Mouse (Mus musculus): ENCODE measurements at regions not wholly inside any gene's neighbourhood (a gene's known extent, or its start where the extent isn't known, plus 50 kb on each side); places are given as distances from the start of the nearest gene placed in this dataset.
A peak's percentile ranks its signal among the peaks of the same experiment; 100 is the strongest.

DNA sequence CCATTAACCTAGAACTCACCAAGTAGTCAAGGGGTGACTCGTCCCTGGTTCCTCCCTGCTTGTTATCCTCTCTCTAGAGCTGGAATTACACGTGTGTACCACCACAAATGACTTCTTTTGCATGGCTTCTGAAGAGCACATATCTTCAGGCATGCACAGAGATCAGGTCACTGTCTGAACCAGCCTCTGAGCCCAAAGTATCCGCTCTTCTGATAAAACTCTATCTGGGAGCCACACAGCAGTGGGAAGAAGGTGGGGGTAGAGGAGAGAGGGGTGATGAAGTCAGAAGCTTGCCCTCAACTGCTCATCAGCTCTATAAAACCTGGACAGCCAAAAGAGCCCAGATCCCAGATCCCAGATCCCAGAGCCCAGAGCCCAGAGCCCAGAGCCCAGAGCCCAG is 301.9 kb upstream of the 1700056E22Rik start:
- H3K9ac ChIP-seq (replicated peaks; ENCODE audit: low read length): no peak overlapping the region
- no peaks in the 10 kb centered on the region for H3K27me3 ChIP-seq (ENCODE audit: insufficient read depth, low read length)
- H3K36me3 ChIP-seq (ENCODE audit: insufficient read depth, low read length): no peaks in the 10 kb centered on the region
- no peaks in the 10 kb centered on the region for H3K9me3 ChIP-seq (ENCODE audit: low read length)
- 72% methylated on average over 3 of the region's 3 CpGs for WGBS
- no peak for ATAC-seq (ENCODE audit: low FRiP score, low TSS enrichment)
- H3K4me3 ChIP-seq (ENCODE audit: low read length): no peak overlapping the region
- H3K27ac ChIP-seq (ENCODE audit: low read length): no peak overlapping the region
- H3K4me1 ChIP-seq (ENCODE audit: insufficient read depth, low read length): no peaks in the 10 kb centered on the region
- no peak overlapping the region for H3K4me2 ChIP-seq (replicated peaks; ENCODE audit: low read depth, low read length)

DNA sequence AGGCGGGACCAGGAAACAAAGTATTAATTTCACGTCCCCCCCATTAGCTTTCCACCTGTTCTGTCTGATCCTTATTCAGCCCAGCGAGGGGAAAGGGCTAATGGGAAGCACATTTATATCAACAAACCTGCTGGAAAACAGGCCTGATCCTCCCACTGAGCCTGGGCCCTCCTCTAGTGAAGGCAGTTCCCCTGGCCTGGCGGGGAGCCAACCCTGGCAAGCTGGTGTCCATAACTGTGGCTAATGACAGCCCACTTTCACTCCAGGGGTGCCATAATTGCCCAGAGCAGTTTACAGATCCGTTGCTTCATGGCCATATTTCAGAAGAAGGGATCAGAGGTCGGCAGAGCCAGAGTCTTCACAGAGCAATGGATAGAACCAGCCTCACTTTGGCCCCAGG is 301.2 kb upstream of the 1700056E22Rik start:
- WGBS: 26% methylated on average over 6 of the region's 6 CpGs
- 0 out of 2 replicates have a peak, but pooled peaks have one; percentile 35 for ATAC-seq (ENCODE audit: low FRiP score, low TSS enrichment)

DNA sequence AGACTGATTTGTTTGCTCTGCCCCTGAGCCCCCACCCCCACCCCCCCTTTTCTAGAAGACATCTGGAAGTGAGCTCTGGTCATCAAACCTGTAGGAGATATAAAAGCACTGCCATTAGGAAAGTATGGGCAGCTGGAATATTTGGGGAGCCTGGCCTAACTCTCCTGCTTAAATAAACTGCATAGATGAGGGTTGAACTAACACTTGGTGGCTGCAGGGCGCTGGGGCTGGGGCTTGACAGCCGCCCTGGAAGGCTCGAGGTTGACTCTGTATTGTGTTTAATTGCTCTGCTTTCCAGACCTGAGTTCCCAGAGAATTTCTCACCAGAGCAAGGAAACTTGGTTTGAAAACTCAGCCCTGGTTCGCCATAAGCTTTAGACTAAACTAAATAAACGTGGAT is 300.7 kb upstream of the 1700056E22Rik start:
- H3K4me1 ChIP-seq (ENCODE audit: insufficient read depth, low read length): no peaks in the 10 kb centered on the region
- WGBS: 28% methylated on average over 5 of the region's 5 CpGs
- H3K9ac ChIP-seq (replicated peaks; ENCODE audit: low read length): no peak overlapping the region
- no peak overlapping the region for H3K4me3 ChIP-seq (ENCODE audit: low read length)
- H3K27me3 ChIP-seq (ENCODE audit: insufficient read depth, low read length): no peaks in the 10 kb centered on the region
- no peak overlapping the region for H3K4me2 ChIP-seq (replicated peaks; ENCODE audit: low read depth, low read length)
- H3K36me3 ChIP-seq (ENCODE audit: insufficient read depth, low read length): no peaks in the 10 kb centered on the region
- no peaks in the 10 kb centered on the region for H3K9me3 ChIP-seq (ENCODE audit: low read length)
- H3K27ac ChIP-seq (ENCODE audit: low read length): no peak overlapping the region
- no peak for ATAC-seq (ENCODE audit: low FRiP score, low TSS enrichment)

More for the DNA sequence above, 301.2 kb upstream of the 1700056E22Rik start:
- Histone ChIP-seq H3K27me3 (ENCODE audit: insufficient read depth, low read length) (no peaks in the 10 kb centered on the region), H3K9me3 (ENCODE audit: low read length) (no peaks in the 10 kb centered on the region), H3K27ac (ENCODE audit: low read length) (no peak overlapping the region), H3K4me2 (replicated peaks; ENCODE audit: low read depth, low read length) (no peak overlapping the region), H3K36me3 (ENCODE audit: insufficient read depth, low read length) (no peaks in the 10 kb centered on the region), H3K4me1 (ENCODE audit: insufficient read depth, low read length) (no peaks in the 10 kb centered on the region), H3K4me3 (ENCODE audit: low read length) (no peak overlapping the region), H3K9ac (replicated peaks; ENCODE audit: low read length) (no peak overlapping the region)

DNA sequence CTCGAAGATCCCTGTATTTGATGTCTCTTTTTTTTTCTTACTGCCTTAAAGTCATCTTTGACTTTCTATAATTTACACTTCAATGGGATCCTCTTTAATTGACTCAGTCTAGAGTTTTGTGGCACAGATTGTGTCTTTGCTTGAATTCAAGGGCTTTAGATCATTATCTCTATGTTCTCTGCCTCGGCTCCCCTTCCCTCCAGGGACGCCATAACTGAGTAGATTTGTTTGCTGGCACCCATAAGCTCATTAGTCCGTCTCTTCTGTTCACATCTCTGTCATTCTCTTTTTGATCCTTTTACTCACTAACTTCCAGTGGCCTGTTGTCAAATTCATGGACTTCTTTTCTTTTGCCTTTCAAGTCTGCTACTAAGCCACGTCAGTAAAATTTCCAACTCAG is 299.0 kb upstream of the 1700056E22Rik start:
- no peak overlapping the region for H3K9ac ChIP-seq (replicated peaks; ENCODE audit: low read length)
- no peak overlapping the region for H3K4me2 ChIP-seq (replicated peaks; ENCODE audit: low read depth, low read length)
- ATAC-seq (ENCODE audit: low FRiP score, low TSS enrichment): no peak
- no peaks in the 10 kb centered on the region for H3K4me1 ChIP-seq (ENCODE audit: insufficient read depth, low read length)
- no peaks in the 10 kb centered on the region for H3K9me3 ChIP-seq (ENCODE audit: low read length)
- H3K27ac ChIP-seq (ENCODE audit: low read length): no peak overlapping the region
- no peaks in the 10 kb centered on the region for H3K27me3 ChIP-seq (ENCODE audit: insufficient read depth, low read length)
- H3K36me3 ChIP-seq (ENCODE audit: insufficient read depth, low read length): no peaks in the 10 kb centered on the region
- WGBS: 83% methylated on average over 5 of the region's 5 CpGs
- H3K4me3 ChIP-seq (ENCODE audit: low read length): no peak overlapping the region

- Histone ChIP-seq H3K4me2 (replicated peaks; ENCODE audit: low read depth, low read length) (no peak overlapping the region), H3K9ac (replicated peaks; ENCODE audit: low read length) (no peak overlapping the region), H3K4me1 (ENCODE audit: insufficient read depth, low read length) (no peaks in the 10 kb centered on the region), H3K27me3 (ENCODE audit: insufficient read depth, low read length) (no peaks in the 10 kb centered on the region), H3K4me3 (ENCODE audit: low read length) (no peak overlapping the region), H3K36me3 (ENCODE audit: insufficient read depth, low read length) (no peaks in the 10 kb centered on the region), H3K9me3 (ENCODE audit: low read length) (no peaks in the 10 kb centered on the region), H3K27ac (ENCODE audit: low read length) (no peak overlapping the region)
- WGBS: 86% methylated on average over 11 of the region's 11 CpGs
- no peak for ATAC-seq (ENCODE audit: low FRiP score, low TSS enrichment)
Measured at GRCm38 (mm10) chr1:184330516-184331350, 296.6 kb upstream of the 1700056E22Rik start.

GRCm38 (mm10) chr1:184326191-184326590 is 292.1 kb upstream of the 1700056E22Rik start:
- H3K27ac ChIP-seq (ENCODE audit: low read length): no peak overlapping the region
- no peaks in the 10 kb centered on the region for H3K27me3 ChIP-seq (ENCODE audit: insufficient read depth, low read length)
- no peaks in the 10 kb centered on the region for H3K4me1 ChIP-seq (ENCODE audit: insufficient read depth, low read length)
- no peaks in the 10 kb centered on the region for H3K9me3 ChIP-seq (ENCODE audit: low read length)
- no peak for ATAC-seq (ENCODE audit: low FRiP score, low TSS enrichment)
- no peak overlapping the region for H3K9ac ChIP-seq (replicated peaks; ENCODE audit: low read length)
- H3K4me2 ChIP-seq (replicated peaks; ENCODE audit: low read depth, low read length): no peak overlapping the region
- WGBS: 87% methylated on average over 3 of the region's 3 CpGs
- H3K36me3 ChIP-seq (ENCODE audit: insufficient read depth, low read length): no peaks in the 10 kb centered on the region
- H3K4me3 ChIP-seq (ENCODE audit: low read length): no peak overlapping the region

DNA sequence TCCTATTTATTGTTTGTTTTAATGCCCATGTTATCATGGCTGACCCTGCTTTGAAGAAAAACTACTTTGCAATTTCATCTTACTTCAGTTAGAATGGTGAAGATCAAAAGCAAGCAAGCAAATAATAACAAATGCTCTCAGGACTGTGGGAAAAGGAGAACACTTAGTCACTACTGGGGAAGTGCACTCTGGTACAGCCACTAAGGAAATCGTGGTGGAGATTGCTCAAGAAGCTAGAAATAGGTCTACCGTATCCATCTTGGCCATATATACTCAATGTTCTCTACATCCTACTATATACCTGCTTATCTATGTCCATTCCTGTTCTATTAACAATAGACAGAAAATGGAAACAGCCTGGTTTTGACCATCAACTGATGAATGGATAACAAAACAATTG is 290.1 kb upstream of the 1700056E22Rik start:
- 89% methylated on average over 2 of the region's 2 CpGs for WGBS
- ATAC-seq (ENCODE audit: low FRiP score, low TSS enrichment): no peak
- H3K4me3 ChIP-seq (ENCODE audit: low read length): no peak overlapping the region
- no peaks in the 10 kb centered on the region for H3K4me1 ChIP-seq (ENCODE audit: insufficient read depth, low read length)
- no peaks in the 10 kb centered on the region for H3K36me3 ChIP-seq (ENCODE audit: insufficient read depth, low read length)
- no peak overlapping the region for H3K4me2 ChIP-seq (replicated peaks; ENCODE audit: low read depth, low read length)
- no peak overlapping the region for H3K9ac ChIP-seq (replicated peaks; ENCODE audit: low read length)
- no peaks in the 10 kb centered on the region for H3K9me3 ChIP-seq (ENCODE audit: low read length)
- no peak overlapping the region for H3K27ac ChIP-seq (ENCODE audit: low read length)
- H3K27me3 ChIP-seq (ENCODE audit: insufficient read depth, low read length): no peaks in the 10 kb centered on the region

DNA sequence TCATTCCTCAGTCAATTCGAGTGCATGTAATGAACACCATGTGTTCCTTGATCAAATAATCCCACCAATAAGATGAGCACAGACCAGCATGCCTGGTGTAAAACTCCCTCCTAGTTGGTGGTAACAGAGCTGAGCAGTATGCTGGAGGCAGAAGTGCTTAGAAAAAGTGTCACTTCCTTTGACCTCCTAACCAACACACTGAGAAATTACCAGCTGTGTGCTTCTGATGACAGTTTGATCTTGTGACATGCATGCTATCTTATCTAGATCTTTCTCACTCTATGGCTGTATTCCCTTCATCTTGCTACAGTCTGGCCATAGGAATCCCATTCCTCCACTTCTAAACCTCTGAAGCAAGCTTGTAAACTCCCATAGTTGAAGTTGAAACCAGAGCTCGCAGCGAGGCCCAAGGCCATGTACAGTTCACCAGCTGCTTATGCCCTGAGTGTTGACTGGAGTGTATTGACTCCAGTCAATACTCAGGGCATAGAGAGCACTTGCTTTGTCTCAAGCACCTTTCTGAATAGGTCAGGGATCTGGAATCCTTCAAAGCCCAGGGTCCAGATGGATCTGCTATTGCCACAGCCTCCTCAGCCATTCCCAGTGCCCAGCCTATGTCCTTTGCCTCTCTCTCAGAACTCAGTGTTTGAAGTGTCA is 286.5 kb upstream of the 1700056E22Rik start:
- Histone ChIP-seq H3K4me2 (replicated peaks; ENCODE audit: low read depth, low read length) (no peak overlapping the region), H3K27me3 (ENCODE audit: insufficient read depth, low read length) (no peaks in the 10 kb centered on the region), H3K9me3 (ENCODE audit: low read length) (no peaks in the 10 kb centered on the region), H3K27ac (ENCODE audit: low read length) (no peak overlapping the region), H3K4me3 (ENCODE audit: low read length) (no peak overlapping the region), H3K9ac (replicated peaks; ENCODE audit: low read length) (no peak overlapping the region), H3K36me3 (ENCODE audit: insufficient read depth, low read length) (no peaks in the 10 kb centered on the region), H3K4me1 (ENCODE audit: insufficient read depth, low read length) (no peaks in the 10 kb centered on the region)
- 71% methylated on average over 3 of the region's 3 CpGs for WGBS
- ATAC-seq (ENCODE audit: low FRiP score, low TSS enrichment): no peak

GRCm38 (mm10) chr1:184310185-184310815 is 276.2 kb upstream of the 1700056E22Rik start:
- 0 out of 2 replicates have a peak, but pooled peaks cover 4% of the 10 kb centered on the region for H3K9me3 ChIP-seq (ENCODE audit: low read length)
- no peak overlapping the region for H3K4me3 ChIP-seq (ENCODE audit: low read length)
- no peak for ATAC-seq (ENCODE audit: low FRiP score, low TSS enrichment)
- H3K4me1 ChIP-seq (ENCODE audit: insufficient read depth, low read length): no peaks in the 10 kb centered on the region
- H3K36me3 ChIP-seq (ENCODE audit: insufficient read depth, low read length): no peaks in the 10 kb centered on the region
- H3K4me2 ChIP-seq (replicated peaks; ENCODE audit: low read depth, low read length): no peak overlapping the region
- H3K27me3 ChIP-seq (ENCODE audit: insufficient read depth, low read length): no peaks in the 10 kb centered on the region
- no peak overlapping the region for H3K27ac ChIP-seq (ENCODE audit: low read length)
- H3K9ac ChIP-seq (replicated peaks; ENCODE audit: low read length): no peak overlapping the region
- 87% methylated on average over 19 of the region's 19 CpGs for WGBS

DNA sequence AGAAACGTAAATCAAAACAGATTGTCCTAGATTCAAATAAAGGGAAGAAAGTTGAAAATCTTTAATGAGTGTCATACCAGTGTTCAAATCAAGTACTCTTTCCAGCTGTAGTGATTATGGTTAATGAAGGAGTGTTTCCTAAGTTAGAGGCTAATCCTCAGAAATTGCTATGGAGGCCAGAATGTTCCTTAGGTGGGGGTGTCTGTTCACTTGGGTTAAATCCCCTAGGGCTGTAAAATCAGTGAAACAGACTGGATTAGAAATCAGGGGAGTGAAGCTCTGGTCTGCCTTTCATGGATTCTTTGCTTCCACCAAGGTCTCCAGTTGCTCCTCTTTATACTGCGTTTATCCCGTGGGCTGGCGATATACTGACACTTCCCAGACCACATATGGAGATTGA is 270.7 kb upstream of the 1700056E22Rik start:
- H3K9ac ChIP-seq (replicated peaks; ENCODE audit: low read length): no peak overlapping the region
- H3K27ac ChIP-seq (ENCODE audit: low read length): no peak overlapping the region
- H3K9me3 ChIP-seq (ENCODE audit: low read length): no peaks in the 10 kb centered on the region
- H3K4me2 ChIP-seq (replicated peaks; ENCODE audit: low read depth, low read length): no peak overlapping the region
- H3K4me3 ChIP-seq (ENCODE audit: low read length): no peak overlapping the region
- H3K36me3 ChIP-seq (ENCODE audit: insufficient read depth, low read length): no peaks in the 10 kb centered on the region
- no peaks in the 10 kb centered on the region for H3K4me1 ChIP-seq (ENCODE audit: insufficient read depth, low read length)
- 79% methylated on average over 4 of the region's 4 CpGs for WGBS
- ATAC-seq (ENCODE audit: low FRiP score, low TSS enrichment): no peak
- H3K27me3 ChIP-seq (ENCODE audit: insufficient read depth, low read length): no peaks in the 10 kb centered on the region

Data from kidney, embryonic 16.5 days (tissue).